Mouse (Mus musculus) lung, postnatal 36 days (tissue): Measurements from ENCODE around the gene Lkaaear1.

Experiments
- DNase-seq: peaks from one replicate; pipeline ENCODE4 v3.0.0; 2022; ENCODE audit warnings: mixed read lengths

The Lkaaear1 gene

DNA sequence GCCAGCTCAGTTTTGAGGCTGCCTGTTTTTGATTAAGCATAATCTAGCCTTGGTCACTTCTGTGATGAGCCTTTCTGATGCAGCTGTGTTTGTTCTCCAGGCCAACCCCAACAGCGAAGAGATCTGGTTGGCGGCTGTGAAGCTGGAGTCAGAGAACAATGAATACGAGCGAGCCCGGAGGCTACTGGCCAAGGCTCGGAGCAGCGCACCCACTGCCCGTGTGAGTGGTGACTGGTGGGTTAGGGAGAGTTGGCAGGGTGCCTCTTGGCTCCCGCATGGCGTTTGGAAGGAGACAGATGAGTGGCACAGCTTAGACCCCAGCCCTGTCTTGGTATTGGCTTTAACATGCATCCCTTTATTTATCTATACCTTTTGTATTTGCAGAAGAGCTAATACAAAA lies 49.3 kb downstream of the Lkaaear1 start:
- DNase-seq = no peak
